Mouse (Mus musculus): ENCODE data around the gene Slc34a2.

GRCm38 (mm10) chr5:53111036-53111435, 73.2 kb downstream of the Slc34a2 start:
- TF ChIP-seq CTCF (conservative IDR thresholded peaks at IDR 0.05; ENCODE audit: low read length) (no peak), POU5F1 (IDR thresholded peaks at IDR 0.05; ENCODE audit: borderline replicate concordance, low read length) (no peak), NANOG (IDR thresholded peaks at IDR 0.05; ENCODE audit: borderline replicate concordance, low read length) (no peak)

All from E14TG2a.4 (cell line).